Mouse (Mus musculus): ENCODE measurements around the gene Agl.
"Not testable (repeated sequence)": the region's sequence is repeated elsewhere in the genome, so short reads cannot be mapped to it uniquely, and the experiment has no call there.

Agl gene

GRCm38 (mm10) chr3:116816674-116817215 is 8.8 kb upstream of the Agl start:
- no peak for DNase-seq (ENCODE audit: low read depth, low spot score)

DNA sequence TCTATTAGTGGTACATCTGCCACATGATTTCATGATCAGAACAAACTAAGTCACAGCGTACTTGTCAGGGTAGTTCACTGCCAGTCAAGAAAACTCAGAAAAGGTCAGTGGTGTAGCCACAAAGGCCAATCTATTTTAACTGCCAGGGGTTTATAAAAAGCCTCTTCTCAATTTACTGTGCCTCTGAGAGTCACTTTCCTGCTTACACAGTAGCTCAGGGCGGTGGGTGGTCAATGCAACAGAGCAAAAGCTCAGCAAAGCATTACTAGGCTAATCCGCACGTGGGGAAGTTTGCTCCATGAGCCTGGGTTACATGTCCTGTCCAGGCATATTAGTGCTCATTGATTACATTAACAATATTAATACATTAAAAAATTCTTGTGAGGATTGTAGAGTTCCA is 8.0 kb upstream of the Agl start:
- DNase-seq (ENCODE audit: low read depth, low spot score), result no peak

DNA sequence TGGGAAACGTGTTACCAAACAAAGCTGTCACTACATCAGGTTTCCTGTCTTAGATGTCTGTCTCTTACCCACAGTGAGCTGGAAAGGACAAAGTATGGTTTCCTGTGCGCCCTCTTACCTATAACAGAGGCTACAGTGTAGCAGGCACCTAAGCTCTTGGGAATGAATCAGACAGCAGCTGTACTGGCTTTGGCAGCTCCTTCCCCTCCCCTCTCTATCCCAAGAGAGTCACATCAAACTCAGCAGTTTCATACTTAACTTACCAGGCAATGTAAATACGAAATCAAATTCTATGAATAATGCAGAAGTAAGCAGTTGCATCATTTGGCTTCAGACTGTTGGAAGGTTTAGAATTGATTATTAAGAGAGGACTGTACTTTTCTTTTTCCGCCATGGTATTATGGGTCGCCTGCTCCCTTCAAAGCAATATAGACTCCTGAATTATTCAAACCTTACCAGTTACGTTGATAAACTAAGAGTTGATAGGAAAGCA is 7.4 kb upstream of the Agl start:
- DNase-seq (ENCODE audit: low read depth, low spot score), result no peak

DNA sequence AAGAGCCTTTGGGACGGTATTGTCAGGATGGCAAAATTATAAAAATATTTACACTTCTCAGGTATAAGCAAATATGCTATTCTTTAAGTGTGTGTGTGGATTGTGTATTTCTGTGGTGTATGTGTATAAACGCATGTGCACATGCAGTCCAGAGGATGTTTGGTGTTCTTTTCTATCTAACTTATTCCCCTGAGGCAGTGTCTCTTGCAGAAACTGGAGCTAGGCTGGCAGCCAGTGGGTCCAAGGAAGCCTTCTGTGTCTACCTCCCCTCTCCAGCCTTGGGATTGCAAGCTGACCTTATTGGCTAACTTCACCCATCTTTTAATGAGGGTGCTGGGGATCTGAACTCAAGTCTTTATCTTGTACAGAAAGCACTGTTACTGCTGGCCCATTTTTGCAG is 5.0 kb upstream of the Agl start:
- DNase-seq (ENCODE audit: low read depth, low spot score), result no peak

DNA sequence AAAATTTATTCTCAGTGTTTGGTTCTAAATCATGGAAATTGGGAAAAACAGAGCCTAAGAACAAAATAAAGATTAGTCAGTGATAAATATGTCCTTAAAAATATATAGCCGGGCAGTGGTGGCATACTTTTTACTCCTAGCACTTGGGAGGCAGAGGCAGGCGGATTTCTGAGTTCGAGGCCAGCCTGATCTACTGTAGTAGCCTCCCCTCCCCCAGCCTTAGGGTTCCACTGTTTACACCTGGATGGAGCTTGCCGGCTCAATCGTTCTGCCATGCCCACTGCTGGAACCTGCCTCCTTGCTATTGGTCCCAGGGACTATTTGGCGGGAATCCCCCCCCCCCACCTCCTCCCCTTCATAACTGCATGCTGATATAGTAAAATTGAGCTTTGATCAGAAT is 2.4 kb upstream of the Agl start:
- DNase-seq (ENCODE audit: low read depth, low spot score), result not testable (repeated sequence)

DNA sequence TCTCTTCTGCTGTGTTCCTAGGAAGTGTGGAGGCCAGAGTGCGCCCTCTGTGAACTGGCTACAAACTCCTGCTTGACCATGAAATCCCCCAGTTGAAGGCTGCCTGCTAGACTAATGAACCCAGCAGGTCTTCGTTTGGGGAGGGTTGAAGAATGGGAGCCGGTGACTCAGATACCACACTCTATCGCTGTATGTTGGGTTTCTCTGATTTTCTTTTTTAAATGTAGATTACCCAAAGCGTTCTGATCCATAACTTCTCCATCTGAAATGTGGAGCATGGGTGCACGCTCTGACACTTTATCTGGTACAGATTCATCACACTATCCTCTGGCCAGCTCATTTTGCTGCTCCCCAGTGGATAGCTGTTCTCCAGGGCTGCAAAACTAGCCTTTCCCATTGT is 1.3 kb upstream of the Agl start:
- no peak for DNase-seq (ENCODE audit: low read depth, low spot score)

DNA sequence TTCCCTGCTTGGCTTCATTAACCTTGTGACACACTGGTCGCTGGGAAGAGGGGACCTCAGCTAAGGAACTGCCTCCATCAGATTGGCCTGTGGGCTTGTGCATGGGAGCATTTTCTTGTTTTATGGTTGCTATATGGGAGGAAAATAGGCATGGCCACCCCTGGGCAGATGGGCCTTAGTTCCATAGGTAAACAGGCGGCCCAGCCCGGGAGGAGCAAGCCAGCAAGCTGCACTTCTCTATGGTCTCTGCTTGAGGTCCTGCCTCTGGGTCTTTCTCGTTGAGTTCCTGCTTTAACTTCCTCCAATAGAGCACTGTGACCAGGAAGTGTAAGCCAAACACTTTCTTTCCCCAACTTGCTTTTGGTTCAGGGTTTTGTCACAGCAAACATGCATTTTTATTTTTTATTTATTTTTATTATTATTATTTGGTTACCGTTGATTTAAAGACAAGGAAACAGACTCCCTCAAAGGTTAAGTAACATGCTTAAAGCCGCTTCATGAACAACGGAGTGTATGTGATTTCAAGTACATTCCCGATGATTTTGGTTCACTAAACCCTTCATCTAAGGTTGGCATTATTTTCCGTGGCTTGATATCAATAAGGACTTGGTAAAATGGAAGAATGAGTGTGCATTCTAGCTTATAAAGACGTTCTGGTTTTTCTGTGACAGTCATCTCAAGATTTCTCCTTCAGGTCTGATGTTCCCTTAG is 696 bp upstream of the Agl start:
- peak; percentile 30 for DNase-seq (ENCODE audit: low read depth, low spot score)

- DNase-seq (ENCODE audit: low read depth, low spot score), result no peak
Observed at GRCm38 (mm10) chr3:116805866-116806265, 2.1 kb downstream of the Agl start.

GRCm38 (mm10) chr3:116804746-116805285 is 3.1 kb downstream of the Agl start:
- no peak for DNase-seq (ENCODE audit: low read depth, low spot score)

- DNase-seq (ENCODE audit: low read depth, low spot score), result no peak
Observed at GRCm38 (mm10) chr3:116801755-116802154, 6.2 kb downstream of the Agl start.

DNA sequence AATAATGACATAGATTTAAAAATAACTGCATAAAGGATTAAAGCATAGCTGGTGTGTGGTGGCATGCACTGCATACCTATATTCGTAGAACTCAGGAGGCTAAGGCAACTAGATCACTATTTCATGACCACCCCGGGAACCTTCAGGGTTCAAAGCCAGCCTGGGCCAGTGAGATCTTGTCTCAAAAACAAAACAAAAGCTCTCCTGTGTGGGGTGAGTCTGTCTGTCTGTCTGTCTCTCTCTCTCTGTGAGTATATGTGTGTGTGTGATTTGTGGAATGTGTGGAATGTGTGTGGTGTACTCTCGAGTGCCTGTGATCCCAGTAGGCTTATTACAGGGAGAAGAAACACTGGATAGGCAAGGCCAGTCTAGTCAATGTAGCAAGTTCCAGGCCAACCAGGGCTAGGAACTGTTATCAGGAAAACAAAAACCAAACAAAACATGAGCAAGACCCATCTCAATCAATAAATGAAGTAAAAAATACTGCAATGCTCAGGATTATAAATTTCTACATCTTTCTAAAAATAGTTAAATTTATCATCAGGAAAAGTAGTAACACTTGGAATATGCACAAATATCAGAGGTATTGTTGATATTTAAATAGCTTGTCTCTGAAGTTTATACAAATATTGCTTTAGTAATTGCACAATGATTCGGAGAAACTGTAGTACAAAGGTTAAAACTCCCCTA is 9.0 kb downstream of the Agl start:
- no peak for DNase-seq (ENCODE audit: low read depth, low spot score)

DNA sequence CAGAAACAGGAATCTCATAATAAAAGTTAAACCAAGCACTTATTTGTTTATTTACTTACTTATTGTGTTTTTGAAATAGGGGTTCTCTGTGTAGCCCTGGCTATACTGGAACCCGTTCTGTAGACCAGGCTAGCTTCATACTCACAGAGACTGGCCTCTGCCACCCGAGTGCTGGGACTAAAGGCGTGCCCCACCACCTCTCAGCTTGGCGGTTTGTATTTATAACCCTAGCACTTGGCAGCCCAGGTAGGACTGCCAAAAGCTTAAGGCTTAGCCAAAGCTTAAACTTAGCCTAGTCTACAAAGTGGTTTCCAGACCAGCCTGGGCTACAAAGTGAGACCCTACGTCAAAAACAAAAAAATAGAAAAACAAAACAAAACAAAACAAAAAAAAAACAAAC is 19.1 kb downstream of the Agl start:
- no peak for DNase-seq (ENCODE audit: low read depth, low spot score)

DNA sequence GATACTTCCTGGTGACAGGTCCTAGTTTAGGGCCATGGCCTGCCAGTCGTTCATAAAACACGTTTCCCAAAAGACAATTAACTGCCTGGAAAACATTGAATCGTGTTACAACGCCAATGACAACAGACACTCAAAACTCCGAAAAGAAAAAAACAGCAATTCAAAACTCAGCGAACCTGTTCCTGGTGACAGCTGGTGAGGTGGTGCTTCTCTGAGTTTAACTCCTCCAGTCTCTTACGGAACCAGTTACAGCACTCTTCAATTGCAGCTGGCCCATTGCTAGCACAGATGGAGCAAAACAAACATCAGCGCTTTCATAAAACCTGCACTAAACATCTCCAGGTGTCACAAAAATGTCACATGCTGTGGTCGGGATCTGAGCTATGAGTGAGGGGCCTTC is 21.4 kb downstream of the Agl start:
- no peak for DNase-seq (ENCODE audit: low read depth, low spot score)

DNA sequence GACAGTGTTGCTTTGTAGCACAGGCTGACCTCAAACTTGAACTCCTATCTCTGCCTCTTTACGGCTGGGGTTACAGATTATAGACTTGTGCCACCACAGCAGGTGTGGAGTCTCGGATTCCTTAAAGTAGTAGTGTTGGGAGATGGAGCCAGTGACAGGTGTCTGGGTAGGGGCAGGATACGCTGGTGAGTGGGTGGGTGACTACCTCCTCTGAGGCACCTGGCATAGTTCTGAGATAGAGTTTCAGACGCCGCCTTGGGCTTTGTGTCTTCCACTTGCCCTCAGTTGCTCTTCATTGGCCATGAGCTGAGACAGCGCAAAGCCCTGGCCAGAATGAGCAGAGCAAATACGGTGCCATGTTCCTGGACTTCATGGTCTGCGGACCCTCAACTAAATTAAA is 22.1 kb downstream of the Agl start:
- no peak for DNase-seq (ENCODE audit: low read depth, low spot score)

GRCm38 (mm10) chr3:116784811-116785210 is 23.2 kb downstream of the Agl start:
- DNase-seq (ENCODE audit: low read depth, low spot score), result no peak

DNA sequence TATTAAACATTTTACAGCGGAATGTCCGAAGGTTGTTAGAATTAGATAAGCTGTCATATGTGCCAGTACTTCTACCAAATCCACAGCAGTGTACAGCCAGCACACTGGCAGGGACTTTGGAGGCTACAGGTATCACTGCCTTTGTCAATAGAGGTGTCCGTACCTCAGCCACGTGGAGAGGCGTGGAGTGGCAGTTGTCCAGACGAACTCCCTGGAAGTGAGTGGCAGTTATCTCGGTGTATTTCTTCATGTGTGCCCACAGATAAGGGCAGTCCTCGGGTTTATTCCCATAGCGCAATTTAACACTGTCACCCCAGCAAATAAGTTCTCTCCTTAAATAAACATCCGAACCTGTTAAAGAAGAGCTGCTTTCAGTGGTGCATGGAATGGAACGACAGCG is 23.7 kb downstream of the Agl start:
- DNase-seq (ENCODE audit: low read depth, low spot score), result no peak

DNA sequence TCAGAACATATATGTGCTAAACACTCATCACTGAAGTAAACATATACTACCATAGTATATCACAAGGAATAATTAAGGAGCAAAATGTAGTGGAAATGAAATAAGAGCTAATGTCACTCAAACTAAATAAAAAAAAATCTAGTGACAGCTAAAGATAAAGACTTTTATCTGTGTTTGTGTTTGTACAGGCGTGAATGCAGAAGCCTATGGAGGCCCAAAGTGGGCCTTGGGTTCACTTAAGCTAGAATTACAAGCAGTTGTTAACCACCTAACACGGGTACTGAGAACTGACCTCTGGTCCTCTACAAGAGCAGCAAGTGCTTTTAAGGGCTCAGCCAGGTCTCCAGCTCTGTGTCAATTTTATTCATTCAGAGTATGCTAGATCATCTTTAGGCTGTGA is 31.0 kb downstream of the Agl start:
- DNase-seq (ENCODE audit: low read depth, low spot score), result no peak

DNA sequence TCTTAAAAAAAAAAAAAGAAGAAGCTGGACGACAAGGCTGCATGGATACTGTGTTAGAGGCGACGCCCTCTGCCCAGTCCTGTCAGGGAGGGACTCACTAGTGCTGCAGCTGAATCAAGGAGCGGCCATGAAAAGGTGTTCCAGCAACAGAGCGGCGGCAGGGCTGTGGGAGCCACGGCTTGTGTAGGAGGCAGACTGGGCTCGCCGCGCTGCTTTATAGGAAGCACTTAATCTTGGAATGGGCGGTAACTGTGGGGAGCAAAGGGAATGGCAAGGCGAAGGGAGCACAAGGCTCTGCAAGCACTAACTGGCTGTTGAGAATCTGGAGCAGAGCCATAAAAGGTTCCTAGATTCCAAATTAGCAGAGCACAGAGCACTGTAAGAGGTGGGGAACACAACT is 34.1 kb downstream of the Agl start:
- DNase-seq (ENCODE audit: low read depth, low spot score), result no peak

- no peak for DNase-seq (ENCODE audit: low read depth, low spot score)
Observed at GRCm38 (mm10) chr3:116771597-116771996, 36.4 kb downstream of the Agl start.

DNA sequence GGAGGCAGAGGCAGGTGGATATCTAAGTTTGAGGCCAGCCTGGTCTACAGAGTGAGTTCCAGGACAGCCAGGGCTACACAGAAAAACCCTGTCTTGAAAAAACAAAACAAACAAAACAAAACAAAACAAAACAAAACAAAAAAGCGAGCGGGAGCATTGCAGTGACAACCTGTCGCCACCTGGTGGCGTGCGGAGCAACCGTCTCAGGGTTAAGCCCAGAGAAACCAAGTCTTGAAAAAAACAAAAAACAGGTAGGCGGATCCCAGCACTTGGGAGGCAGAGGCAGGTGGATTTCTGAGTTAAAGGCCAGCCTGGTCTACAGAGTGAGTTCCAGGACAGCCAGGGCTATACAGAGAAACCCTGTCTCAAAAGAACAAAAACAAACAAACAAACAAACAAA is 41.0 kb downstream of the Agl start:
- peak; percentile 67 for DNase-seq (ENCODE audit: low read depth, low spot score)

DNA sequence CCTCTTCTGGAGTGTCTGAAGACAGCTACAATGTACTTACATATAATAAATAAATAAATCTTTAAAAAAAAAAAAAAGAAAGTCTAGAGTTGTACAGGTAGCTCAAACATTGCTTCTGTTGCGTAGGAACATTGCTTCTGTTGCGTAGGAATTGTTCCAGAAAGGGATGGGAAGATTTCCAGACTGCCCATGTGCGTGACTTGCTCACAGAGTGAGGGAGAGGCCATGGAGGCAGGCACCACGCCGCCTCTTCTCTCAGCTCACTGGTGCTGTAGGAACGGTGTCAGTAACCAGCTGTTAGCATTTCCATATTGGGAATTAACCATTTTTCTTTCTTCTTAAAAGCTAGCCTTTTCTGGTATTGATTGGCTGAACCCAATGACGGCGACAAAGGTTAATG is 55.1 kb downstream of the Agl start:
- no peak for DNase-seq (ENCODE audit: low read depth, low spot score)

DNA sequence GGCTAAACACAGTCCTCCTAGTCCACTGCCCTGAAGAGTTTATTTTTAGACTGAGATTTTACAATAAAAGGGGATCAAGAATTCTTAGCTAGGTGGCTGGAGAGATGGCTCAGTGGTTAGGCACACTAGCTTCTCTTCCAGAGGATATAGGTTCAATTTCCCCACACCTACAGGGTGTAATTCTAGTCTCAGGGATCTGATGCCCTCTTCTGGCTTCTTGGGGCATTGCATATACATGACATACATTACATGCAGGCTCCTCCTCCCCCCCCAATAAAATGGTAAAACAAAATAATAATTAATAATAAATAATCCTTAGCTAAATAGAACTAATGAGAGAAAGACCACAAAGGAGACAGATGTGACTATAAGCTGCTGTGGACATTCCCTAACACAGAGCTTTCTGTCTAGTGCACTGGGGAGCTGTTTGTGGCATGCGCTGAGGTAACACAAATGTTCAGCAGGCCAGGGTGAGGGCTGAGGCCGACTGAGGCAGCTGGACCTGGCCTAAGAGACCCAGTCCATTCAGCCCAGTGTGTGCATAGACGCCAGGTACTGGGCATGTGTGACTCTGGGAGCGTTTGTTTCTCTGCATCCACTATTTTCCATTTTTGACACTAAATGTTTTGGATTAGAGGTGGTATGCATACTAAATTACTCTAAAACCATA is 56.6 kb downstream of the Agl start:
- DNase-seq (ENCODE audit: low read depth, low spot score), result peak; percentile 75
